Mouse (Mus musculus): ENCODE measurements at regions not wholly inside any gene's neighbourhood (a gene's known extent, or its start where the extent isn't known, plus 50 kb on each side); places are given as distances from the start of the nearest gene placed in this dataset.

GRCm38 (mm10) chr7:129772540-129773331 is 181.1 kb downstream of the Wdr11 start:
- in situ Hi-C loops (cut with MboI; ENCODE audit: low sequenced_read_pairs in 2 of 2, unreplicated experiment in 2 of 2) = no loop called here
- H3K9me3 ChIP-seq (ENCODE audit: control insufficient read depth, insufficient read depth, low read depth, low read length) = no peaks in the 10 kb centered on the region
- H3K36me3 ChIP-seq (ENCODE audit: control insufficient read depth, insufficient read depth, low read length, poor library complexity, severe bottlenecking) = no peaks in the 10 kb centered on the region
- no peak overlapping the region for H3K27ac ChIP-seq (ENCODE audit: insufficient read depth, low read depth, low read length, poor library complexity, severe bottlenecking)
- no peak overlapping the region for H3K4me3 ChIP-seq (ENCODE audit: insufficient read depth in 1 of 2, low read depth in 1 of 2, low read length in 2 of 2, poor library complexity in 1 of 2, severe bottlenecking in 1 of 2)
- no peak for TF ChIP-seq MAFK (IDR thresholded peaks at IDR 0.05; ENCODE audit: insufficient read depth, low read depth, low read length)
- no peak for TF ChIP-seq ZC3H11A (IDR thresholded peaks at IDR 0.05; ENCODE audit: borderline replicate concordance, low read depth, low read length)
- no peak for TF ChIP-seq ZNF384 (IDR thresholded peaks at IDR 0.05; ENCODE audit: low read depth, low read length)
- TF ChIP-seq HCFC1 (IDR thresholded peaks at IDR 0.05; ENCODE audit: borderline replicate concordance, insufficient read depth, low read length) = no peak
- TF ChIP-seq CHD2 (IDR thresholded peaks at IDR 0.05; ENCODE audit: low read depth, low read length) = no peak
- no peak for DNase-seq (ENCODE audit: low read depth, low spot score)
- no peak overlapping the region for H3K9ac ChIP-seq (ENCODE audit: insufficient read depth, low read depth, low read length, poor library complexity, severe bottlenecking)
- H3K4me1 ChIP-seq (ENCODE audit: control insufficient read depth in 2 of 2, insufficient read depth in 2 of 2, low read length in 2 of 2, poor library complexity in 1 of 2) = no peaks in the 10 kb centered on the region

- in situ Hi-C loops (cut with MboI; ENCODE audit: low sequenced_read_pairs in 2 of 2, unreplicated experiment in 2 of 2) = no loop called here
- DNase-seq (ENCODE audit: low read depth, low spot score) = no peak
- no peaks in the 10 kb centered on the region for H3K9me3 ChIP-seq (ENCODE audit: control insufficient read depth, insufficient read depth, low read depth, low read length)
- no peaks in the 10 kb centered on the region for H3K4me1 ChIP-seq (ENCODE audit: control insufficient read depth in 2 of 2, insufficient read depth in 2 of 2, low read length in 2 of 2, poor library complexity in 1 of 2)
- no peak overlapping the region for H3K27ac ChIP-seq (ENCODE audit: insufficient read depth, low read depth, low read length, poor library complexity, severe bottlenecking)
- no peak for TF ChIP-seq ZNF384 (IDR thresholded peaks at IDR 0.05; ENCODE audit: low read depth, low read length)
- TF ChIP-seq MAFK (IDR thresholded peaks at IDR 0.05; ENCODE audit: insufficient read depth, low read depth, low read length) = no peak
- no peak for TF ChIP-seq ZC3H11A (IDR thresholded peaks at IDR 0.05; ENCODE audit: borderline replicate concordance, low read depth, low read length)
- TF ChIP-seq HCFC1 (IDR thresholded peaks at IDR 0.05; ENCODE audit: borderline replicate concordance, insufficient read depth, low read length) = no peak
- no peak for TF ChIP-seq CHD2 (IDR thresholded peaks at IDR 0.05; ENCODE audit: low read depth, low read length)
- no peak overlapping the region for H3K4me3 ChIP-seq (ENCODE audit: insufficient read depth in 1 of 2, low read depth in 1 of 2, low read length in 2 of 2, poor library complexity in 1 of 2, severe bottlenecking in 1 of 2)
- no peaks in the 10 kb centered on the region for H3K36me3 ChIP-seq (ENCODE audit: control insufficient read depth, insufficient read depth, low read length, poor library complexity, severe bottlenecking)
- H3K9ac ChIP-seq (ENCODE audit: insufficient read depth, low read depth, low read length, poor library complexity, severe bottlenecking) = no peak overlapping the region
These were observed 182.7 kb downstream of the Wdr11 start for GRCm38 (mm10) chr7:129774261-129774861.

GRCm38 (mm10) chr7:129775189-129775588 is 183.5 kb downstream of the Wdr11 start:
- in situ Hi-C loops (cut with MboI; ENCODE audit: low sequenced_read_pairs in 2 of 2, unreplicated experiment in 2 of 2) = no loop called here
- TF ChIP-seq MAFK (IDR thresholded peaks at IDR 0.05; ENCODE audit: insufficient read depth, low read depth, low read length) (no peak), ZC3H11A (IDR thresholded peaks at IDR 0.05; ENCODE audit: borderline replicate concordance, low read depth, low read length) (no peak), ZNF384 (IDR thresholded peaks at IDR 0.05; ENCODE audit: low read depth, low read length) (no peak), CHD2 (IDR thresholded peaks at IDR 0.05; ENCODE audit: low read depth, low read length) (no peak), HCFC1 (IDR thresholded peaks at IDR 0.05; ENCODE audit: borderline replicate concordance, insufficient read depth, low read length) (no peak)
- Histone ChIP-seq H3K9me3 (ENCODE audit: control insufficient read depth, insufficient read depth, low read depth, low read length) (no peaks in the 10 kb centered on the region), H3K4me1 (ENCODE audit: control insufficient read depth in 2 of 2, insufficient read depth in 2 of 2, low read length in 2 of 2, poor library complexity in 1 of 2) (no peaks in the 10 kb centered on the region), H3K27ac (ENCODE audit: insufficient read depth, low read depth, low read length, poor library complexity, severe bottlenecking) (no peak overlapping the region), H3K9ac (ENCODE audit: insufficient read depth, low read depth, low read length, poor library complexity, severe bottlenecking) (no peak overlapping the region), H3K4me3 (ENCODE audit: insufficient read depth in 1 of 2, low read depth in 1 of 2, low read length in 2 of 2, poor library complexity in 1 of 2, severe bottlenecking in 1 of 2) (no peak overlapping the region), H3K36me3 (ENCODE audit: control insufficient read depth, insufficient read depth, low read length, poor library complexity, severe bottlenecking) (no peaks in the 10 kb centered on the region)
- no peak for DNase-seq (ENCODE audit: low read depth, low spot score)

- Histone ChIP-seq H3K4me3 (ENCODE audit: insufficient read depth in 1 of 2, low read depth in 1 of 2, low read length in 2 of 2, poor library complexity in 1 of 2, severe bottlenecking in 1 of 2) (no peak overlapping the region), H3K36me3 (ENCODE audit: control insufficient read depth, insufficient read depth, low read length, poor library complexity, severe bottlenecking) (no peaks in the 10 kb centered on the region), H3K27ac (ENCODE audit: insufficient read depth, low read depth, low read length, poor library complexity, severe bottlenecking) (no peak overlapping the region; the same call in 1 of the 2 replicates), H3K4me1 (ENCODE audit: control insufficient read depth in 2 of 2, insufficient read depth in 2 of 2, low read length in 2 of 2, poor library complexity in 1 of 2) (no peaks in the 10 kb centered on the region), H3K9me3 (ENCODE audit: control insufficient read depth, insufficient read depth, low read depth, low read length) (no peaks in the 10 kb centered on the region), H3K9ac (ENCODE audit: insufficient read depth, low read depth, low read length, poor library complexity, severe bottlenecking) (no peak overlapping the region)
- in situ Hi-C loops (cut with MboI; ENCODE audit: low sequenced_read_pairs in 2 of 2, unreplicated experiment in 2 of 2) = no loop called here
- no peak for DNase-seq (ENCODE audit: low read depth, low spot score)
- TF ChIP-seq HCFC1 (IDR thresholded peaks at IDR 0.05; ENCODE audit: borderline replicate concordance, insufficient read depth, low read length) (no peak), ZC3H11A (IDR thresholded peaks at IDR 0.05; ENCODE audit: borderline replicate concordance, low read depth, low read length) (no peak), MAFK (IDR thresholded peaks at IDR 0.05; ENCODE audit: insufficient read depth, low read depth, low read length) (no peak), ZNF384 (IDR thresholded peaks at IDR 0.05; ENCODE audit: low read depth, low read length) (no peak), CHD2 (IDR thresholded peaks at IDR 0.05; ENCODE audit: low read depth, low read length) (no peak)
These were observed 187.3 kb downstream of the Wdr11 start for GRCm38 (mm10) chr7:129778842-129779421.

Measured in ES-E14 (cell line).